Mouse (Mus musculus) gastrocnemius, postnatal 36 days (tissue): ENCODE data around the gene Mrpl41. TPM values are rescaled to one million over a fixed set of nuclear protein-coding genes. Genes with fewer than 3 reads are reported as not detected.
"Not testable (repeated sequence)": the region's sequence is repeated elsewhere in the genome, so short reads cannot be mapped to it uniquely, and the experiment has no call there.

Source experiments
- DNase-seq, 2 experiments: peaks; one replicate each; pipeline ENCODE4 v3.0.0; 2022
- intact Hi-C: fragments of 180-260 bp; cut with DNase I; formaldehyde crosslinking; loops from one replicate; pipeline ENCODE4 v1.15.1; 2025
- long read RNA-seq, 2 experiments: library from polyadenylated mRNA; stranded (forward); transcript quantifications; one replicate each; pipeline ENCODE4 v2.0.0; 2021
- total RNA-seq, 2 experiments: library from RNA; stranded (reverse); gene quantifications; 2 replicates each; pipeline ENCODE4 v1.2.3; 2021

Gene Mrpl41
- total RNA-seq = 10 to 100 TPM; 35.7 to 38.7 TPM
- long read RNA-seq, experiment 1, transcript Mrpl41-201 (2 exons, 776 nt) = major isoform, 70 of 72 reads
- long read RNA-seq, experiment 1, partial matches to known transcripts = 0 of 72 reads
- long read RNA-seq, experiment 1, other reads (novel, unspliced or antisense) = 2 of 72 reads
- long read RNA-seq, experiment 2, transcript Mrpl41-201 (2 exons, 776 nt) = major isoform, 69 of 78 reads
- long read RNA-seq, experiment 2, partial matches to known transcripts = 0 of 78 reads
- long read RNA-seq, experiment 2, other reads (novel, unspliced or antisense) = 9 of 78 reads

DNA sequence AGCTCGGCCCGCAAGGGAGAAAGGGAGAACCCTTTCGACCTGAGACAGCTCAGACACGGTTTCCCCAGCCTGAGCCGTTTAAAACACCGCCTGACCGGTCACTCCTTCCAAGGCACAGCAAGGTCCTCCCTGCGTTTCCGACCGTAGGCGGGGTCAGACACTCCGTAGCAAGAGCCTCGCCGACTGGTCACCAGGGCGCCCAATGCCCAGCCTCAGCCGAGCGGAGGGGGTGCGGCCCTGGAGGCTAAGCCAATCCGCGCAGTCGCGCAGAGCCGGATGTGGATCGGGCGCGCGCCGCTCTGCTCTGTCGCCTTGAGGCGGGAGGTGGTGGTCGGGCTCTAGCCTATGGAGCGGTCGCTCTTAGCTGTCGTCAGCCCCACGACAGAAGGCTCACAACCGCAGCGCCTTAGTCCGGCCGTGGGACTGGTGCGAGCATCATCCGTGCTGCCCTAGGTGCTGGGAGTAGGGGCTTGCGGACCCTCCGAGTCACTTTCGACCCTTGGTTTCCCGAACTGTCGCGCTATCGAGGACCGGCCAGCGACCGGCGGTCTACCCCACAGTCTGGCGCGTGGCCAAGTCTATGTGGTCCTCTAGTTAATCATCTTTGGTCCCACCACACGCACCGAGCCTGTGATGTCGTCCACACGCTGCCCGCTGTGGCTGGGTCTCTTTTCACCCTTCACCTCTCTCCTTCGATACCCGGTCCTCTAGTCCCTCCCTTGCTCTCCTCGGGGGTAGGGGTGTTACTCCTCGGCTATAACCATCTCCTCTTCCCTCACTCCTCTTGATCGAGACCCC, at the start of gene Mrpl41:
TSS of gene Mrpl41 (minus strand) at position 193 of the 798 bp plus-strand sequence.
- intact Hi-C loops = no loop called here

DNA sequence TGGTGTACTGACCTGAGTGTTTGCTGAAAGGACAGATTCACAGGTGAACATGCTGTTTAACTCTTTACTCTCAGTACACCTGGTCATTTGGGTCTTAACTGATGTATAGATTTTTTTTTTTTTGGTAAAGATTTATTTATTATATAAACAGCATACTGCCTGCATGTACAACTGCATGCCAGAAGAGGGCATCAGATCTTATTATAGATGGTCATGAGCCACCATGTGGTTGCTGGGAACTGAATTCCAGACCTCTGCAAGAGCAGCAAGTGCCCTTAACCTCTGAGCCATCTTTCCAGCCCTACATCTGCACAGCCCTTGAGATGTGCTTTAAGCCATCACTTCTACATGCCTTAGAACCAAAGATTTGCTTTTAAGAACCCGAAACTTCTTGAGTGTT, 47.8 kb upstream of the Mrpl41 start:
- intact Hi-C loops = no loop called here
- no peak for DNase-seq

More for the DNA sequence above, at the start of gene Mrpl41:
- DNase-seq = peak; percentile 89 to 96

DNA sequence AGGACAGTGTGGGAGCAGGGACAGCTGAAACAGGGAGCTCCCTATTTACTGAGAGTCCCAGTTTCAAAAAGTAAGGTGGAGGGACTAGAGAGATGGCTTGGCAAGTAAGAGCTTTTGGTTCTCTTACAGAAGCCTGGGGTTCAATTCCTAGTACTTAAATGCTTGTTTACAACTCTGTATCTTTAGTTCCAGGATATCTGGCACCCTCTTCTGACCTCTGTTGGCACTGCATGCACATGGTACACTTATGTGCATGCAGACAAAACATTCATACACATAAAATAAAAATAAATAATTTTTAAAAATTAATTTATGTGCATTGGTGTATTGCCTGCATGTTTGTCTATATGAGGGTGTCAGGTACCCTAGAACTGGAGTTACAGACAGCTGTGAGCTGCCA, 33.4 kb upstream of the Mrpl41 start:
- intact Hi-C loops = no loop called here
- no peak for DNase-seq

- intact Hi-C loops = no loop called here
- DNase-seq = no peak
These were observed 31.9 kb upstream of the Mrpl41 start for GRCm38 (mm10) chr2:25006767-25007166.

DNA sequence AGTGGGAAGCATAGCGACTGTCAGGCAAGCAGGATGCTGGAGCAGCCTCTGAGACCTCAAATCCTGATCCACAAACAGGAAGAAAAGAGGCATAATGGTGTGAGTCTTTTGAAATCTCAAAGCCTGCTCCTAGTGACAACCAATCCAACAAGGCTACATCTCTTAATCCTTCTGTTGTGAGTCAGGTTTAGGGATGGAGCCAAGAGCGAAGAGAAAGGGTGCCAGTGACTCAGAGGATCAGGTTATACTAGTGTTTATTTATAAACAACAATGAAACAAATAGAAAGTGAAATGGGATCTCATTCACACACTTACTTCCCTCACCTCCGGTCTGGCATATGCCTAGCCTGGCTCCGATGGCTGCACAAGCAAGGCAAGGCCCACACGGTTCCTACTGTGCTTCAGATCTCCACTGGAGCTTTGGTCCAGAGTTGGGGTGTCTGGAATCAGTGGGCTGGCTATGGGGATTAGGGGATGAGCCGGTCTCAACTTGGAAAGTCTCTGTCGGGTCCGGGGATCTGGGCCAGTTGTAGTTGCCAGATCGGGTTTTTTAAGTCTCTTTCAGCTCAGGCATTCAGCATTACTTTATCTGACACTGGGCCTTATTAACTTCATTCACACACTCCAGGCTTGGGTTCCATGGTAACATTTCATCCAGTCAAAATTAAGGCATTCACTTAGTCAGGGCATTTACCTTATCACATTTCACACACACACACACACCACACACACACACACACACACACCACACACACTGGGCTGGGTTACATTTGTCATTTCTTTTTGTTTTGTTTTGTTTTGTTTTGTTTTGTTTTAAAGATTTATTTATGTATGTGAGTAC, 29.3 kb upstream of the Mrpl41 start:
- DNase-seq = no peak
- intact Hi-C loops = loop anchor here (5.0 kb wide), 1 partner anchor 152 kb away; no protein-coding TSS in a partner anchor

DNA sequence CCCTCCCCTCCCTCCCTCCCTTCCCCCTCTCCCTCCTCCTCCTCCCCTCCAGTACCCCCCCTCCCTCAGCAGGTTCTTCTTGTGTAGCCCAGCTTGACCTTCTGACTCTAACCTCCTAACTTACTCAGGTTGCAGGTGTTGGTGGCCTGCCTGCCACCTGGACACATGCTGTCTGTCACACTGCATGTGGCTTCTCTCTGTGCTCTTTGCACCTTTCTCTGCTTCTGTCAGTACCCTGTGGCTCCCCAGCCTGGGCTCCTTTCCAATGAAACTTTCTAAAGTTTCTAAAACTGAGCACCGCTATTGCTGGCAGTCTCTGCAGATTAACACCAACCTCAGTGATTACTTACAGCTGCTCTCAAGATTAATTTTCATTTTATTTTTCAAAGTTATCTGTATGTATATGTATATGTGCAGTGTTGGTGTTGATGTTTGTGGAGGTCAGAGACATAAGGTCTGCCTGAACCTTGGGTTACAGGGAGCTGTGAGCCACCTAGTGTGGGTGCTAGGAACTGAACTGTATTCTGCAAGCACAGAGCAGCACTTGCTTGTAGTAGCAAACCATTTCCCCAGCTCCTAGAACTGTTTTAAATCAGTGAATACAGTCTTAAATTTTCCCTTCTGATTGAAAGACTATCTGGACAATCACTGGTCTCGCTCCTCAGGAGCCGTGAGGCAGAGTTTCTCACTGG, 25.8 kb upstream of the Mrpl41 start:
- DNase-seq = no peak
- intact Hi-C loops = loop anchor here (5.0 kb wide), 1 partner anchor 148 kb away; no protein-coding TSS in a partner anchor

- intact Hi-C loops = no loop called here
- no peak for DNase-seq
These were observed 21.6 kb upstream of the Mrpl41 start for GRCm38 (mm10) chr2:24996471-24996870.

DNA sequence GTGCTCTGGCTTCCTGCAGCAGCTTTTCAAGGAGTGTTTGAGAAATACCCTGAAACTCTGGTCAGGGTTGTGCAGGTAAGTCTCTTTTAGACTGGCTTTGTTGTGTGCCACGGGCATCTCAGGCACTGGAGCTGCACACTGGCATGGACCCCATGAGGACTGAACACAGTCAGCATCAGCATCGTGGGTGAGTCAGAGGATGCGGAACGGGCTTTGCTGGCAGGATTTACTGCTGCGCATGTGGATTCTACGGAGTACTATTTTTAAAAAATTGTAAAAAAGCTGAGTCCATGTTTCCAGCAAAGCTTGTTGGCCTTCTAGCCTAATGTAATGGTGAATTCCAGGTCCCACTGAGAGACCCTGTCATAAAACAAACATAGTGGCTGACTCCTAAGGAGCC, 20.4 kb upstream of the Mrpl41 start:
- no peak for DNase-seq
- intact Hi-C loops = no loop called here

GRCm38 (mm10) chr2:24987762-24988161, 12.9 kb upstream of the Mrpl41 start:
- intact Hi-C loops = no loop called here
- DNase-seq = no peak

DNA sequence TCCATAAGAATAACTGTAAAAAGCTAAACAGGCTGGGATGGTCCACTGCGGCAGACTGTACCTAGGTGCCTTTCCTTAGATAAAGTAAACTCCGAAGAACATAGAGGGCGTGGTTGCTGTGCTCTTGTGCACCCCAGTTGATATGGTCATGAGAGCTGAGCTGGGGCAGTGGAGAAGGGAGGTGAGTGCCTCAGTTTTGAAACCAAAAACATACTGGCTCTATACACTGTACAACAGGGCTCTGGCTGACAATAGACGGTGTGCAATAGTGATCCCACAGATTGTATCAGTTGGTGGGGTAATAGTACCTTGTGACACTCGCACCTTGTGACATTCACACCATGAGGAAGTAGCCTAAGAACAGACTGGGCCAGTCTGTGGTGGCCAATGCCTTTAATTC, 2.1 kb upstream of the Mrpl41 start:
- intact Hi-C loops = no loop called here
- DNase-seq = no peak

DNA sequence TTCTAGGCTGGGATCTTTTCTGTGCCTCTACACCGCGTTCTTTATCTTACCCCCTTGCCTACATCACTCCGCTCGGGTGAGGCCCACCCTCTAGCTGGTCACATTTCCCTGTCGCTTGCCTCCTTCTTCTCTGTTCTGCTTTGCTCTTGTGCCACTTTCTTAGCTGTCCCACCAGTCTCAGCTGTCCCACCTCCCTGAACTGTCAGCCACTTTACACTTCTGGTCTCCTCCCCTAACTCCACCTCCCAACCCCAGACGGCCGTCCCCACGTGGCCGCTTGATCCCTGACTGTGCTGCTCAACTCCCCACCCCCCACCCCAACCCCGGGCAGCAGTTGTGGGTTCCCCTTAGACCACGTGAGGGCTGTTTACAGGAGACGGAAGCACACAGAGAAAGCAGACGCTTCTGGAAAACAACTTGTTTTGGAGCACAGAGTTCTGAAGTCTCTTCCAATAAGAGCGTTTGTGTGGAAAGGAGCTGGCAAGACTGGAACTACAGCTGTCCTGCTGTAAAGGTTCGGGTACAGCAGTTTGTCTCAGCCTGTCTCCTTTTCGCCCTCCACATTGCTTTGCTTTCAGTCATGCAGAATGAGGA, 903 bp upstream of the Mrpl41 start, which contains the start of gene Pnpla7:
TSS of gene Pnpla7 (plus strand) at position 330 of the 594 bp plus-strand sequence.
- intact Hi-C loops = no loop called here
- peak; percentile 62 to 84 for DNase-seq

GRCm38 (mm10) chr2:24974452-24974851, 446 bp downstream of the Mrpl41 start:
- intact Hi-C loops, DNase-seq: not testable (repeated sequence)

DNA sequence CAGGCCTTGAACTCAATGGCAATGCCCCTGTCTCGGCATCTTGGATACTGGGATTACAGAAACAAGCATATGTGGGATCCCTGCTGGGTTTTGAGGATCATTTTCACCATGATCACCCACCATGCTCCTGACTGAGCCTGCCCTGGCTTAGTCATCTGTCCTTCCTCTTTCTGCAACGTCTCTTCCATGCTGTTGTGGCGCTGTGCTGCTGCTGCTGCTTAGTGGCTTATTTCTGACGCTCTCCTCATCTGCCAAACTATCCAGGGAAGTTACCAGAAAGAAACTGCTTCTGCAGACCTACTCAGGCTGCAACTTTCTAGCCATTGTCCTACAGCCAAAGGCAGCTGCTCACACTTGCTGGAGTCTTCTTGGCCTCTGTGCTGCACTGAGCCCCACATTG, 4.5 kb downstream of the Mrpl41 start:
- intact Hi-C loops = no loop called here
- DNase-seq = no peak

DNA sequence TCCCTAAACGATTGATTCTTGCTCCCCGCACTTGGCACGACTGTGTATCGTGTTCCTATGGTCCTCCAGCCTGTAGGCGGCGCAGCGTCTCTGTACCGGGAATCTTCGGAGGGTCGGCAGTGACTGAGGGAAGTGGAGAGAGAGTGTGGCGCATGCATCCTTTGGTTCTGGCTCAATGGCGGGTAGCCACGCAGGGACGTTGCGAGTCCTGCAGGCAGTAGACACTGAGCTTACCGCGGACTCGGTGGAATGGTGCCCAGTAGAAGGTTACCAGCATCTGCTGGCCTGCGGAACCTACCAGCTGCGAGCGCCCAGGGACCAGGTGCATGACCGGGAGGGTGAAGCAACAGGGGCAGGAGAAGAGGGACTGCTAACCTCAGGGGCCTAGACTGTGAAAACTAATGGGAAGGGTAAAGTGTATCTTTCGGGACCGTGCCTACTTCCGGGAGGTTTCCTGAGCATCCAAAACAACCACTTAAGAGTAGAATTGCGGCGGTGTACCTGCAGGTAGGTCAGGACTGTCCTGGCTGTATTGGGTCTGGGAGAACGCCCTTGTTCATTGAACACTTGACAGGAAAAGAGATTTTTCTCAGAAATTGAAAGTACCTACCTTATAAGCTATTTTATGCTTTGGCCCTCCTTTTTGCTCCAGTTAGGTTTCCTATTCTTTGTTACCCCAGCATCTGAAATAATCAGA, 12.4 kb downstream of the Mrpl41 start, which contains the start of gene Dph7:
TSS of gene Dph7 (plus strand) at position 97 of the 697 bp plus-strand sequence.
- peak; percentile 76 to 78 for DNase-seq
- intact Hi-C loops = no loop called here

- no peak for DNase-seq
- intact Hi-C loops = no loop called here
These were observed 14.0 kb downstream of the Mrpl41 start for GRCm38 (mm10) chr2:24960910-24961309.

DNA sequence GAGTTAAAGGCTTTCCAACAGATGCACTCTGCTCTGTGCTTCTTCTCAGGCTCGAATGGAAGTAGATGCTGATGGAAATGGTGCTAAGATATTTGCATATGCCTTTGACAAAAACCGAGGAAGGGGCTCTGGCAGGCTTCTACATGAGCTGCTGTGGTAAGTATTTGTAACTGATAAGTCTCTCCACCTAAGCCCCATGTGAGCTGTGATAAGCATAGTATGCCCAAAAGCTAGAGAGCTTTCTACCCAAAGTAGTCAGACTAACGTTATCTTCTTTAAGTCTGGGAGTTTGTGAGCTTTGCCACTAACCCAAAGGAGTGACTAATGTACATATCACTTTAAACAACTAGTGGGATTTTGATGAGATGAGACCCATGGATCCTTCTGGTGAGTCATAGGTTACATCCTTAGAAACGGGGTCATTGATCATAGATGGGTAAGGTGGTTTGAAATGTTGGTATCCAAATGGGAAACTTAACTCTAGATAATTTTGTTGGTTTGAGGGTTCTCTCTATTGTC, 22.3 kb downstream of the Mrpl41 start:
- DNase-seq = no peak
- intact Hi-C loops = no loop called here

DNA sequence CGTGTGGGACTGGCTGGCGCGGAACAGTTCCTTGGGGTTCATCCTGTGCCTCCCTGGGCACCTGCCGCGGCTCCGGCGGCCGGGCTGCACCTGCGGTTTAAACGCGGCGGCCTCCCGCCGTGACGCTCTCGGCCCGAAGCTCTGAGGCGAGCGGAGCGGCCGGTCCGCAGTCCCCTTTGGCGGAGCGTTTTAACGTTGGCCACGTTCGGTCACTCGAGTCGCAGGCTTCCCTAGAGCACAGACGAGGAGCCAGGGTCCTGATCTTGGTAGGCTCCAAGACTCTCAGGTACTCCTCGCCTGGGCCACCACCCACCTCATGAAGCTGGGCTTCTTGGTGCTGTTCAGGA, 24.7 kb downstream of the Mrpl41 start:
- intact Hi-C loops = no loop called here
- no peak for DNase-seq

- DNase-seq = peak; percentile 96 to 98
- intact Hi-C loops = no loop called here
These were observed 25.3 kb downstream of the Mrpl41 start, which contains the start of gene Zmynd19 for GRCm38 (mm10) chr2:24949421-24950188. Gene Zmynd19 (plus strand): TSS chr2:24949792.
